Mouse (Mus musculus) bone marrow macrophage, adult 2 months (primary cell): ENCODE results near the gene Xrcc6.

Source experiments
- CTCF ChIP-seq: IDR thresholded peaks from 2 replicates; pipeline ENCODE4 v1.5.1; 2012; ENCODE audit warnings: low read depth, mild to moderate bottlenecking, low read length, moderate library complexity
- POLR2A ChIP-seq: IDR thresholded peaks from 2 replicates; pipeline ENCODE4 v1.6.1; 2012; ENCODE audit warnings: mild to moderate bottlenecking, low read depth, low read length, borderline replicate concordance

DNA sequence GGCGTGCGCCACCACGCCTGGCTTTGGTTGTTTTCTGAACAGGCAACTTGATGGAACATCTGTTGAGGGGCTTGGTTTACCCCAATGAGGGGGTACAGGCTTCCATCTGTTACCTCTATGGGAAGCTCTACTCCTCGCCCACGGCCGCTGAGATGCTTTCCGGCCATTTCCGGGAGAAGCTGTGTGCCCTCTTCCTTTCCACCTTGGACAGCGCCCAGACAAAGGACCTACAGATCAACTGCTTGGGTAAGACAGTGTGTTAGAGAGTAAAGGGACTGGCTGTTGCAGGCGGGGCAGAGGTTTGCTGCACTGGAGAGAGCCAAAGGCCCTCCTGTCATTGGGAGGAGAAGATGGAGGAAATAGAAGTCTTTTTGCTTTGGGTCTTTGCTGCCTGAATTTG, 92.2 kb downstream of the Xrcc6 start:
- TF ChIP-seq POLR2A (no peak), CTCF (no peak)
